Mouse (Mus musculus): ENCODE results near the gene Coro1c.

Gene Coro1c

DNA sequence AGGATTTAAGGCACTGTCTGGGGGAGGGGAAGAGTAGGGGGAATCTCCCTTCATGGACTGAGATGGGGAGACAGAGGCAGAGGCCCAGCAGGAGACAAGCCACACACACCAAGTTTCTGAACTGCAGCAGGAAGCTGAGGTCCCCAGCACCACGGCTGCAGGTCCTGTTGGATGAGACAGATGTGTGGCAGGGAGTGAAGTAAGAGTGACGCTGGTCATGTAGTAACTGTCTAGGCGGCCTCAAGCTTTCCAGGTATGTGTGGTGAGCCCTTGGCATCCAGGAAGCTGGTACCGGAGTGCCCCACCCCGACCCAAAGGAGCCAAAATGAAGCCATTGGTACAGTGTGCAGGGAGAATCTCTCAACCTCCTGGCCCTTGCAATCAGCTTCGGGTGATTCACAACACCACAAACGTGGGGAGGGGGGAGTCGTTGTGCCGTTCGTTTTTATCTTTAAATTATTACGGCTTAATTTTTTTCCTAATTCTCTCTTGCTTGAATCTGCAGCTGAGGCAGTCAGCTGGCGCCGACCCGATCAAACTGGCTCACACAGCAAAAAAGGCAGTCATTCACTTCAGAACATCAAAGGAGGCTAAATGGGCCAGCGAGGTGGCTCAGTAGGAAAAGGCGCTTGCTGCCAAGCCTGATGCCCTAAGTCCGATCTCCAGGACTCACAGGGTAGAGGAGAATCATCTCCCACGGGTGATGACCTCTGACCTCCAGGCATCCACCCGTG, 111.2 kb downstream of the Coro1c start:
- no peak for DNase-seq (ENCODE audit: low read depth, low spot score)

DNA sequence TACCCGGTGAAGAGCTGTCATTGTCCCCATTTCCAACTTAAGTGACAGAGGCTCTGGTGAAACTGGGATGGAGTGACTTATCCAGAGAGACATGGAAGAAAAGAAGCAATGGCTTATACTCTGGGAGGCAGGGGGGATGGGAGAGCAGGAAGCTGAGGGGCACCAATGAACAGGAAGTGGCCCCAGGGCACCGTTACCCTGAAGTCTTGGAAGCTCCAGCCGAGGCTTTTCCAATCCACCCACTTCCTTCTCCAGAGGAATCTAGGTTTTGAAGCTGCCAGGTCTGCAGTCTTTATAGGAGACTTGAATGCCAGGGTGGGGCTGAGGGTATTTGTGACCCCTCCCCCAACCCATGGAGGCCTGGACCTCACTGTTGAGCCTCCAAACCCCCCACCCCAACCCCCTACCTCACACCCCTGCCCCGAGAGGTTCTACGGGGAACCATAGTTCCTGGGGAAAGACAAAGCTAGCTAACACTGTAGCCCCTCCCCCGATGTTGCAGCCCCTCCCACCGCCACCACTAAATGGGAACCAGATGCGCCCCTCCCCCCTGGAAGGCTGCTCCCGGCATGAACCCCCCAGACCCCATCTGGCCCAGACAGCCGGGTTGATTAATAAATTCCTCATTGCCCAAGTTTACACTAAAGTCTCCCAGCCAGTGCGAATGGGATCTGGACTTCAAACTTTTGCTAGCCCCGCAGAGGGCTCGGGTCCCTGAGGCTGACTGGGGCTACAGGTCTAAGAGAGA, 112.0 kb downstream of the Coro1c start:
- DNase-seq (ENCODE audit: low read depth, low spot score): no peak
